Mouse (Mus musculus): ENCODE measurements at regions not wholly inside any gene's neighbourhood (a gene's known extent, or its start where the extent isn't known, plus 50 kb on each side); places are given as distances from the start of the nearest gene placed in this dataset.

GRCm38 (mm10) chr5:126723304-126724295 lies 518.0 kb upstream of the Tmem132c start:
- TF ChIP-seq POLR2A (IDR thresholded peaks at IDR 0.05; ENCODE audit: insufficient read depth, low read depth, low read length), result no peak
- TF ChIP-seq CTCF (IDR thresholded peaks at IDR 0.05), result no peak

Data from heart, adult 2 months (tissue).